Mouse (Mus musculus): ENCODE results near the gene Cinp. TPM values are rescaled to one million over a fixed set of nuclear protein-coding genes. Genes with fewer than 3 reads are reported as not detected.

Cinp gene
- polyA plus RNA-seq, 1 experiment from 2014 or later, result 94.0 TPM

GRCm38 (mm10) chr12:110835182-110835581 is 53.8 kb downstream of the Cinp start:
- H3K9me3 ChIP-seq (ENCODE audit: low read depth, low read length), result no peaks in the 10 kb centered on the region
- no peak for TF ChIP-seq CTCF (IDR thresholded peaks at IDR 0.05; ENCODE audit: low read depth)
- no peaks in the 10 kb centered on the region for H3K27me3 ChIP-seq (ENCODE audit: insufficient read depth, low read length)
- no peak overlapping the region for H3K4me2 ChIP-seq
- WGBS, result 93% methylated on average over 3 of the region's 3 CpGs
- DNase-seq (no peak), ATAC-seq (ENCODE audit: insufficient read depth) (no peak)
- no peaks in the 10 kb centered on the region for H3K4me1 ChIP-seq (ENCODE audit: insufficient read depth)
- no peak overlapping the region for H3K9ac ChIP-seq
- no peak overlapping the region for H3K4me3 ChIP-seq (ENCODE audit: low read depth, low read length)
- no peak overlapping the region for H3K27ac ChIP-seq (ENCODE audit: low read depth)
- no peaks in the 10 kb centered on the region for H3K36me3 ChIP-seq (ENCODE audit: insufficient read depth)

GRCm38 (mm10) chr12:110830293-110831024 is 58.5 kb downstream of the Cinp start:
- 83% methylated on average over 9 of the region's 11 CpGs for WGBS
- H3K4me3 ChIP-seq (ENCODE audit: low read depth, low read length), result no peak overlapping the region
- no peak overlapping the region for H3K4me2 ChIP-seq
- no peaks in the 10 kb centered on the region for H3K9me3 ChIP-seq (ENCODE audit: low read depth, low read length)
- no peaks in the 10 kb centered on the region for H3K4me1 ChIP-seq (ENCODE audit: insufficient read depth)
- no peaks in the 10 kb centered on the region for H3K27me3 ChIP-seq (ENCODE audit: insufficient read depth, low read length)
- DNase-seq (no peak), ATAC-seq (ENCODE audit: insufficient read depth) (no peak)
- H3K36me3 ChIP-seq (ENCODE audit: insufficient read depth), result no peaks in the 10 kb centered on the region
- no peak overlapping the region for H3K9ac ChIP-seq
- no peak overlapping the region for H3K27ac ChIP-seq (ENCODE audit: low read depth)
- no peak for TF ChIP-seq CTCF (IDR thresholded peaks at IDR 0.05; ENCODE audit: low read depth)

- DNase-seq (no peak), ATAC-seq (ENCODE audit: insufficient read depth) (no peak)
- H3K27me3 ChIP-seq (ENCODE audit: insufficient read depth, low read length), result no peaks in the 10 kb centered on the region
- H3K4me2 ChIP-seq, result no peak overlapping the region
- WGBS, result 87% methylated on average over 4 of the region's 4 CpGs
- H3K27ac ChIP-seq (ENCODE audit: low read depth), result no peak overlapping the region
- no peaks in the 10 kb centered on the region for H3K4me1 ChIP-seq (ENCODE audit: insufficient read depth)
- TF ChIP-seq CTCF (IDR thresholded peaks at IDR 0.05; ENCODE audit: low read depth), result no peak
- no peak overlapping the region for H3K9ac ChIP-seq
- no peaks in the 10 kb centered on the region for H3K36me3 ChIP-seq (ENCODE audit: insufficient read depth)
- no peaks in the 10 kb centered on the region for H3K9me3 ChIP-seq (ENCODE audit: low read depth, low read length)
- no peak overlapping the region for H3K4me3 ChIP-seq (ENCODE audit: low read depth, low read length)
Observed at GRCm38 (mm10) chr12:110828908-110829307, 60.0 kb downstream of the Cinp start.

Other genes starting within 250 kb of the Cinp start
- 0.34 TPM in 1 of 2 replicates, not detected in the other for gene 1700001K19Rik, start 206.5 kb downstream of the Cinp start, polyA plus RNA-seq (2014; fragmentation: Nextera tagmentation; extraction: Ambion mirVana)
- 829 and 905 TPM in 2 replicates for gene Hsp90aa1, start 186.4 kb downstream of the Cinp start, polyA plus RNA-seq (2014; fragmentation: Nextera tagmentation; extraction: Ambion mirVana)
- 23.3 and 25.4 TPM in 2 replicates for gene Wdr20, start 151.2 kb downstream of the Cinp start, polyA plus RNA-seq (2014; fragmentation: Nextera tagmentation; extraction: Ambion mirVana)
- gene Mok, start 48.2 kb downstream of the Cinp start, polyA plus RNA-seq (2014; fragmentation: Nextera tagmentation; extraction: Ambion mirVana), result 5.8 and 5.9 TPM in 2 replicates
- gene Zfp839, start 38.9 kb downstream of the Cinp start, polyA plus RNA-seq (2014; fragmentation: Nextera tagmentation; extraction: Ambion mirVana), result 4.4 and 5.2 TPM in 2 replicates
- 4.0 and 5.2 TPM in 2 replicates for gene Tecpr2, start 119 bp upstream of the Cinp start, polyA plus RNA-seq (2014; fragmentation: Nextera tagmentation; extraction: Ambion mirVana)
- 11.2 and 14.2 TPM in 2 replicates for gene Ankrd9, start 89.9 kb upstream of the Cinp start, polyA plus RNA-seq (2014; fragmentation: Nextera tagmentation; extraction: Ambion mirVana)
- gene Rcor1, start 150.2 kb upstream of the Cinp start, polyA plus RNA-seq (2014; fragmentation: Nextera tagmentation; extraction: Ambion mirVana), result 14.4 and 17.0 TPM in 2 replicates